16 mouse cellular contexts compared by ENCODE assay signal in genomic region chr11:35304216-35304975, GRCm38 (mm10).
DNase-seq lines count a peak whose midpoint lies in the region; ATAC-seq and TF ChIP-seq lines count a peak whose summit lies in the region.
"Had no signal": no experiment of that assay in that cellular context is flagged by ENCODE, and none has a peak within 500 bp of the region (broad histone marks: within the 10 kb centered on the region; RNA-seq: fewer than 3 reads in every experiment).

No protein-coding gene starts in this region.

- H3K9ac ChIP-seq in forebrain, embryonic 14.5 days (ENCODE audit: low read length), result no peak overlapping the region
- H3K9ac ChIP-seq: forebrain, embryonic 13.5 days had no signal

- no peak overlapping the region for H3K4me3 ChIP-seq in layer of hippocampus, adult 2 months
- no peak overlapping the region for H3K4me3 ChIP-seq in forebrain, embryonic 14.5 days (ENCODE audit: low read depth, low read length)
- H3K4me3 ChIP-seq: erythroblast, embryonic 14.5 days; forebrain, embryonic 13.5 days; myocyte had no signal

- no peaks in the 10 kb centered on the region for H3K9me3 ChIP-seq in forebrain, embryonic 14.5 days (replicated peaks; ENCODE audit: control insufficient read depth, low read length)
- H3K9me3 ChIP-seq: forebrain, embryonic 13.5 days had no signal

- no peak for ATAC-seq in forebrain, embryonic 14.5 days

- H3K36me3 ChIP-seq in forebrain, embryonic 14.5 days (ENCODE audit: control insufficient read depth, insufficient read depth, low read length), result no peaks in the 10 kb centered on the region

- H3K4me2 ChIP-seq in forebrain, embryonic 14.5 days (ENCODE audit: low read length), result no peak overlapping the region
- H3K4me2 ChIP-seq: forebrain, embryonic 13.5 days had no signal

- H3K27ac ChIP-seq in layer of hippocampus, adult 2 months, result peak overlapping the region; percentile 94
- no peak overlapping the region for H3K27ac ChIP-seq in forebrain, embryonic 14.5 days (ENCODE audit: low read depth, low read length)
- H3K27ac ChIP-seq: forebrain, embryonic 13.5 days had no signal

- DNase-seq in layer of hippocampus, adult 2 months (ENCODE audit: low spot score in 2 of 2), result no peak
- no peak for DNase-seq in layer of hippocampus, postnatal 25 days (ENCODE audit: extremely low spot score in 1 of 2, low spot score in 1 of 2)
- peak; percentile 79 for DNase-seq in cerebellum, adult 11 months
- DNase-seq in cerebellum, adult 9-11 months, result peak; percentile 95
- peak; percentile 41 for DNase-seq in telencephalon, adult 2 months (ENCODE audit: low read depth, low spot score)
- DNase-seq in right cerebral cortex, postnatal 25 days, result no peak
- DNase-seq in forebrain, embryonic 14.5 days (ENCODE audit: low spot score), result no peak
- DNase-seq: B cell, adult 2 months; liver; lung, postnatal 14 days; midbrain, embryonic 14.5 days; thymus, adult 18-20 months; thymus, postnatal 4 days had no signal

- 81% methylated on average over 8 of the region's 8 CpGs for WGBS in forebrain, embryonic 14.5 days

- H3K27me3 ChIP-seq in forebrain, embryonic 14.5 days (replicated peaks; ENCODE audit: control insufficient read depth, insufficient read depth, low read length), result no peaks in the 10 kb centered on the region

- H3K4me1 ChIP-seq in forebrain, embryonic 14.5 days (ENCODE audit: control insufficient read depth, insufficient read depth, low read length), result peaks cover 18% of the 10 kb centered on the region

- no peak for TF ChIP-seq CTCF in layer of hippocampus, adult 2 months (conservative IDR thresholded peaks at IDR 0.05)

Comparison
In these comparisons a context has a peak if more than half of its experiments do, and no peak if none do; other contexts are left out.
1. DNase-seq: peak in cerebellum, adult 11 months (single experiment), cerebellum, adult 9-11 months (single experiment) and telencephalon, adult 2 months (single experiment); none in layer of hippocampus, adult 2 months (0 of 2), layer of hippocampus, postnatal 25 days (0 of 2), right cerebral cortex, postnatal 25 days (single experiment) and forebrain, embryonic 14.5 days (single experiment).